Mouse (Mus musculus) erythroblast, embryonic 14.5 days (primary cell): Measurements from ENCODE around the gene Vax1.

Source experiments
- GATA1 ChIP-seq: IDR thresholded peaks from 2 replicates; pipeline ENCODE4 v1.6.1; 2012; ENCODE audit warnings: low read length, inconsistent platforms, mixed read lengths
- TAL1 ChIP-seq: IDR thresholded peaks from 3 replicates; pipeline ENCODE4 v1.6.1; 2012; ENCODE audit warnings: low read length, inconsistent platforms, mixed read lengths

DNA sequence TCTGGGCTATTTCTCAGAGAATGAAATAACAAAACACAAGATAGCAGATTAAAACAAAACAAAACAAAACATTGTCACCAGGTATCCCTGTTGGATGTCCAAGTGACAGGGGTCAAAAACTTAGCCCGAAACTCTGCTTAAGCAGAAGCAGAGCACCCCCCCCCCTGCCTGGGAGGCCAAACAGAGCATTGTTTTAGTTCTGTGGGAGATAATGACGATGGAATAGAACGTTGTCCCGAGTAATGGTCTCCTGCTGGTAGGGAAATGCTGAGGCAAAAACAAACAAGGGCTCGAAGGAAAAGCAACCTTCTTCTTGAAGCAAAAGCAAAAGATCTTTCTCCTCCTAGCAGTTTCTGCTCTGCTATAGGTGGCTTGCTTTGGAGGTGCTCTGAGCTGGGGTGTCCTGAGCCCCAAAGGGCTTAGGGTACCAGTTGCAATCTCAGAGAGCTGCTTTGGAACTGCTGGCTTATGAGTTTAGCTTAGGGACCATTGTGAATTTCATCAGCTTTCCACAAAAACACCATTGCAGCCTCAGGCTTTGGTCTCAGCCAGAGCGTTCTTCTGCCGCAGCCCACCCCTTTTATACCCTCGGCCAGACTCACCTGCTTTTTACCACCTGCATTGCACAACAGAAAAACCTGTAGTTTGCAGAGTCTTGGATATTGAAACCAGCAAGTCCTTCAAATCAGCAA, 20.7 kb upstream of the Vax1 start:
- TF ChIP-seq GATA1, result no peak
- no peak for TF ChIP-seq TAL1
